Mouse (Mus musculus): Measurements from ENCODE around the gene Pawr. TPM values are rescaled to one million over a fixed set of nuclear protein-coding genes. Genes with fewer than 3 reads are reported as not detected.

The Pawr gene
- total and polyA plus RNA-seq, 2 experiments from 2014 or later: 3.0 to 5.0 TPM

DNA sequence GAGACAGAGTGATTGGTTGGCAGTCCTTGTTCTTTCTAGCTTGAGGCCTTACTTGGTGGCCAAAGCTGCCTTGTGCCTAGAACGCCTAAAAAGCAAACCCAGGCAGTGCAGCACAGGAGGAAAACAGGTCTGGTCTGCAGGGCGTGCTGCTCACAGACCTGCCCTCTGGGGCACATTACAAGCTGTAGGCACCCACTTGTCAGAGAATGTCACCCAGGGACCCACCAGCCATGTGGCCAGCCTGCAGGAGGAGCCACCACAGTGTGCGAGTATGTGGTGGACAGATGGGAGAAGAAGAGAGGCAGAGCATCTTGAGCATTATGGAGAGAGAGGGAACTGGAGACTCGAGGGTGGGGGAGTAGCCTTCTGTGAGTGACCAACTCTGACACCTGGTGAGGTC is 70.8 kb downstream of the Pawr start:
- Histone ChIP-seq H3K27me3 (ENCODE audit: insufficient read depth, low read length) (no peaks in the 10 kb centered on the region), H3K4me2 (ENCODE audit: low read depth) (no peak overlapping the region), H3K9ac (no peak overlapping the region), H3K36me3 (ENCODE audit: insufficient read depth) (no peaks in the 10 kb centered on the region), H3K9me3 (ENCODE audit: low read length) (no peaks in the 10 kb centered on the region), H3K4me3 (ENCODE audit: low read depth, low read length) (no peak overlapping the region), H3K27ac (ENCODE audit: low read depth, low read length) (no peak overlapping the region), H3K4me1 (ENCODE audit: insufficient read depth) (no peaks in the 10 kb centered on the region)
- WGBS: 89% methylated on average over 4 of the region's 4 CpGs
- ATAC-seq (no peak), DNase-seq (no peak)
- no peak for TF ChIP-seq CTCF (IDR thresholded peaks at IDR 0.05; ENCODE audit: low read depth)

DNA sequence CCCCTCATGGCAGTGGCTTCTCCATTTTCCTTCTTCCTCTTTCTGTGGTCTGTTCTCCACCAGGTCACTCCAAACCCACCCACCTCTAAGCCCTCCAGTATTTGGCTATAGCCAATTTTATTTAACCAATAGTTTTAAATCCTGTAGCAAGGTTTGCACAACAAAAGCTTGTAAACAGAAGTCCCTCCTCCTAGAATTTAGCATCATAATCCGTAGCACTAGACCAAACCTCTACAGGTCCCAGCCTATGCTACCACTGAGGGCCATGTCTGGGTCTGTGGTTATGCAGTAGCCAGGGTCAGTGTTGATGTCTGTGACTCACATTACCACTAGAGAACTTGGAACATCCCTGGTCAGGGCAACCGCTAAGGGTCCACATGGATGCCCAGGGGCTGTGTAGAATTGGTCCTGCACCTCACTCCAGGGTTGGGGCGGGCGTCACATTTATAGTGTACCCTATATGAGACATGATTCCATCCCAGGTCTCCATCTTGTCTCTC is 71.5 kb downstream of the Pawr start:
- no peak overlapping the region for H3K27ac ChIP-seq (ENCODE audit: low read depth, low read length)
- no peaks in the 10 kb centered on the region for H3K4me1 ChIP-seq (ENCODE audit: insufficient read depth)
- H3K36me3 ChIP-seq (ENCODE audit: insufficient read depth): no peaks in the 10 kb centered on the region
- H3K9me3 ChIP-seq (ENCODE audit: low read length): no peaks in the 10 kb centered on the region
- no peak overlapping the region for H3K9ac ChIP-seq
- ATAC-seq (no peak), DNase-seq (no peak)
- TF ChIP-seq CTCF (IDR thresholded peaks at IDR 0.05; ENCODE audit: low read depth): no peak
- WGBS: 94% methylated on average over 4 of the region's 4 CpGs
- no peaks in the 10 kb centered on the region for H3K27me3 ChIP-seq (ENCODE audit: insufficient read depth, low read length)
- H3K4me3 ChIP-seq (ENCODE audit: low read depth, low read length): no peak overlapping the region
- no peak overlapping the region for H3K4me2 ChIP-seq (ENCODE audit: low read depth)

DNA sequence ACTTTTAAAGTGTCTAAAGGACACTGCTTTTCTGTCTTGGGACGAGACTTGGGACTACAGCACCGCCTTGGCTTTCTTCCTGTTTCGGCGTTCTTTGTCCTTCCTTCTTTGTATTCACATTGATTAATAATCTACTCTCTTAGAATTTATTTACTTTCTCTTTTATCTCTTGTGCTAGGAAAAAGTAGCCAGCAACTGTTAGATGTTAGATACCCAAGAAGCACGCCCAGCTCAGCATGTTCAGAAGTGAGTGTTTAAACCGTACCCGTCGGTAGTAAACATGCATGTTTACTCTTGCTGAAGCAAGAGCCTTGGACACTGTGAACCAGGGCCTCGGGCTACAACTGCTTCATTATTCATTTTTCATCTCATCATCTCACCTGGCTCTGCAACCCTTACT is 72.2 kb downstream of the Pawr start:
- Histone ChIP-seq H3K36me3 (ENCODE audit: insufficient read depth) (no peaks in the 10 kb centered on the region), H3K9me3 (ENCODE audit: low read length) (no peaks in the 10 kb centered on the region), H3K4me2 (ENCODE audit: low read depth) (no peak overlapping the region), H3K4me1 (ENCODE audit: insufficient read depth) (no peaks in the 10 kb centered on the region), H3K9ac (no peak overlapping the region), H3K27ac (ENCODE audit: low read depth, low read length) (no peak overlapping the region), H3K4me3 (ENCODE audit: low read depth, low read length) (no peak overlapping the region), H3K27me3 (ENCODE audit: insufficient read depth, low read length) (no peaks in the 10 kb centered on the region)
- no peak for DNase-seq
- no peak for ATAC-seq
- 88% methylated on average over 9 of the region's 9 CpGs for WGBS
- no peak for TF ChIP-seq CTCF (IDR thresholded peaks at IDR 0.05; ENCODE audit: low read depth)

DNA sequence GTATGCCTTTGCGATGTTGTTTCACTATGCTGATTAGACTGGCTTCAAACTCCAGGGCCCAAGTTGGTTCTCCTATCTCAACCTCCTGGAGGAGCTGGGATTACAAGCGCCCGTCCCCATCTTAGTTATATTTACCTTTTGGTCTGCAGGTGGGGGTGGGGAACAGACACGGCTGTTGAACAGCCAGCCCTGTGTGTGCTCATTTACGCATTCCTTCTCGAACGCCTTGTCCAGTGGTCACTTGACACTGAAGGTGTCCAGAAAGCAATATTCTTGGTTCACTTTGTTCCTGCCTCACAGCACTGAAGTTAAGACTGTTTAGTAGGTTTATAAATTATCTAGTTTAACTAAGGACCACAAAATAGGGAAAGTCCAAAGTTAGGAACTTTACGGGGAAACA is 73.2 kb downstream of the Pawr start:
- 87% methylated on average over 8 of the region's 8 CpGs for WGBS

DNA sequence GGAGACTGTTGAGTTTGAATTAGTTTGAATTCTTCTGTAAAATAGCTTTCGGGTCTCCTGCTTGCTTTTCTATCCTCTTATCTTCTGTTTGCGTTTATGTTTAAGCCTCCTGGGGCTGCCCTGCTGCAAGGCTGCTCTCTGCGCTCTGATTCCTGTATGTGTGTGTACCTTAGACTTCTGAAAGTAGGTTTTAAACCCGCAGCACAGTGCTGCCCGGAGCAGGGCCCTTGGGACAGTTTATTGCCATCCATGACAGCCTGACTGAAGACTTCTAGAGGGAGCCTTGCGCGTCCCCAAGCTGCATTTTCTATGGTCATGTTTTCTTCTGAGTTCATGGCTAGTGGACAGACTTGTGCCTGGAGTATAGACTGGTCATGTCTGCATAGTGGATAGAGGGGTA is 74.0 kb downstream of the Pawr start:
- DNase-seq (no peak), ATAC-seq (no peak)
- H3K9ac ChIP-seq: no peak overlapping the region
- no peaks in the 10 kb centered on the region for H3K4me1 ChIP-seq (ENCODE audit: insufficient read depth)
- no peaks in the 10 kb centered on the region for H3K36me3 ChIP-seq (ENCODE audit: insufficient read depth)
- no peak overlapping the region for H3K4me2 ChIP-seq (ENCODE audit: low read depth)
- H3K9me3 ChIP-seq (ENCODE audit: low read length): no peaks in the 10 kb centered on the region
- H3K27ac ChIP-seq (ENCODE audit: low read depth, low read length): no peak overlapping the region
- no peak overlapping the region for H3K4me3 ChIP-seq (ENCODE audit: low read depth, low read length)
- no peak for TF ChIP-seq CTCF (IDR thresholded peaks at IDR 0.05; ENCODE audit: low read depth)
- no peaks in the 10 kb centered on the region for H3K27me3 ChIP-seq (ENCODE audit: insufficient read depth, low read length)
- WGBS: 85% methylated on average over 7 of the region's 7 CpGs

More for the DNA sequence above, 73.2 kb downstream of the Pawr start:
- ATAC-seq (no peak), DNase-seq (no peak)
- no peak overlapping the region for H3K4me2 ChIP-seq (ENCODE audit: low read depth)
- no peak for TF ChIP-seq CTCF (IDR thresholded peaks at IDR 0.05; ENCODE audit: low read depth)
- no peaks in the 10 kb centered on the region for H3K9me3 ChIP-seq (ENCODE audit: low read length)
- no peak overlapping the region for H3K4me3 ChIP-seq (ENCODE audit: low read depth, low read length)
- H3K9ac ChIP-seq: no peak overlapping the region
- H3K27me3 ChIP-seq (ENCODE audit: insufficient read depth, low read length): no peaks in the 10 kb centered on the region
- H3K36me3 ChIP-seq (ENCODE audit: insufficient read depth): no peaks in the 10 kb centered on the region
- no peaks in the 10 kb centered on the region for H3K4me1 ChIP-seq (ENCODE audit: insufficient read depth)
- H3K27ac ChIP-seq (ENCODE audit: low read depth, low read length): no peak overlapping the region

DNA sequence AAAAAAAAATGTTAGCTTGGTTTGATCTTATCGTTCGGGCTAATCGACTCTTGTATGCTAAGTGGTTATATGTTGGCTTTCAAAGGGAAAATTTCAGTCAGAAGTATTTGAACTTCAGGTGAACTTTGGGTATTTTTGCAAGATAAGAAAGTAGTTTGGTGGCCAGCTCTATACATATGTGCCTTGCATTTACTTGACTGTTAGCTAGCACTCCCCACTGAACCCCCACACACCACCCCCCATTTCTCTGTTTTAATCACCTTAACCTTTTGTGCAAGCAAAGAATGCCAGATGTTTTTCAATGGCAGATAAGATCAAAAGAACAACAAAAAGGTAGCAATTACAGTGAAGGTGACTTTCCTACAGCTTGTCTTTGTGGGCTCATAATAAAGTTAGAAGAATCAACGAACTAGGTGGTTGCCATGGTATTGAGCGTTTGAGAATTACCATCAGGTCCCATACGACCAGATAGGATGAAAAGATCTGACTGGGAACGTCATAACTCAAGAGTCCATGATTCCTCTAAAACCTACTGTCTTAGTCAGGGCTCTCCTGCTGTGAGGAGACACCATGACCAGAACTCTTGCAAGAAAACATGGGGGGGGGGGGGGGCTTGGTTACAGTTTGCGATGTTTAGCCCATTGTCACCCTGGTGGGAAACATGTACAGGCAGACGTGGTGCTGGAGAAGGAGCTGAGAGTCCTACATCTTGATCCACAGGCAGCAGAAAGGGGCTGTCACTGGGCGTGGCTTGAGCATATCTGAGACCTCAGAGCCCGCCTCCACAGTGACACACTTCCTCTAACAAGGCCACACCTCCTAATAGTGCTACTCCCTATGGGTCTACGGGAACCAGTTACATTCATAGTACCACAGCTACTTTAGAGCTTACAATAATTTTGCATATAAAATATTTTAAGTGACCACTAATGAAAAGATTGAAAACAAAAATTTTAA is 75.2 kb downstream of the Pawr start:
- WGBS: 90% methylated on average over 12 of the region's 12 CpGs
- no peak for TF ChIP-seq CTCF (IDR thresholded peaks at IDR 0.05; ENCODE audit: low read depth)
- no peak overlapping the region for H3K4me2 ChIP-seq (ENCODE audit: low read depth)
- no peaks in the 10 kb centered on the region for H3K36me3 ChIP-seq (ENCODE audit: insufficient read depth)
- DNase-seq (no peak), ATAC-seq (no peak)
- H3K27me3 ChIP-seq (ENCODE audit: insufficient read depth, low read length): no peaks in the 10 kb centered on the region
- no peak overlapping the region for H3K9ac ChIP-seq
- no peaks in the 10 kb centered on the region for H3K4me1 ChIP-seq (ENCODE audit: insufficient read depth)
- H3K9me3 ChIP-seq (ENCODE audit: low read length): no peaks in the 10 kb centered on the region
- no peak overlapping the region for H3K4me3 ChIP-seq (ENCODE audit: low read depth, low read length)
- H3K27ac ChIP-seq (ENCODE audit: low read depth, low read length): no peak overlapping the region

DNA sequence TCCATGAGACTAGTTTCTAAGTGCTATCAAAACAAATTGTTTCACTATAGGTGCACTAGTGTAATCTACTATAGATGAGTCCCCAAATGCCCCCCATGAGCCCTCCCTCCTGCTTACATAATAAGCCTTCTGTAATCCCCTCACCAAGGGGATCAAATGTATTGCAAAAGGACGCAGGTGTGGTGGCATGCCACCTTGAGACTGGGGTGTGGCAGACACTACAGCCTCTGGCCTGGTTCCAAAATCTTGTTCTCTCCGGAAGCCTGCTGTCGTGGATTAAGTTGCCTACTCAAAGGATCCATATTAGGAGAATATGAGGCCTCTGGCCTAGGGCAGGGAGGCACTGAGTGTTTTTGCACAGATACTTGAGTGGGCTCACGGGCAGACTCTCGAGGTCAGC is 76.1 kb downstream of the Pawr start:
- no peak for DNase-seq
- H3K9me3 ChIP-seq (ENCODE audit: low read length): no peaks in the 10 kb centered on the region
- no peak overlapping the region for H3K9ac ChIP-seq
- no peak for ATAC-seq
- no peak overlapping the region for H3K4me2 ChIP-seq (ENCODE audit: low read depth)
- no peak overlapping the region for H3K27ac ChIP-seq (ENCODE audit: low read depth, low read length)
- H3K36me3 ChIP-seq (ENCODE audit: insufficient read depth): no peaks in the 10 kb centered on the region
- WGBS: 55% methylated on average over 5 of the region's 5 CpGs
- no peaks in the 10 kb centered on the region for H3K27me3 ChIP-seq (ENCODE audit: insufficient read depth, low read length)
- TF ChIP-seq CTCF (IDR thresholded peaks at IDR 0.05; ENCODE audit: low read depth): no peak
- H3K4me3 ChIP-seq (ENCODE audit: low read depth, low read length): no peak overlapping the region
- H3K4me1 ChIP-seq (ENCODE audit: insufficient read depth): no peaks in the 10 kb centered on the region
